Mouse (Mus musculus) heart, postnatal 0 days (tissue): ENCODE data around the gene Oxsm. TPM values are rescaled to one million over a fixed set of nuclear protein-coding genes. Genes with fewer than 3 reads are reported as not detected.

Experiments used
- ATAC-seq: fragments of 200-750 bp; cut with Nextera tagmentation; 2 replicates; pipeline ENCODE4 v1.8.0; 2017; ENCODE audit warnings: low read depth, moderate number of reproducible peaks, moderate library complexity; ENCODE audit not compliant: insufficient read depth
- DNase-seq: peaks from one replicate; pipeline ENCODE4 v3.0.0-alpha.2; 2016; ENCODE audit warnings: low spot score
- H3K27ac ChIP-seq: fragments of 300-500 bp; sonication (generic); 2 replicates; pipeline ENCODE4 v1.5.1; 2014; ENCODE audit warnings: low read depth, mild to moderate bottlenecking
- H3K27me3 ChIP-seq: fragments of 300-500 bp; sonication (generic); 2 replicates; pipeline ENCODE4 v1.6.1; 2014; ENCODE audit warnings: low read length, mixed read lengths; ENCODE audit not compliant: control insufficient read depth, insufficient read depth
- H3K36me3 ChIP-seq: fragments of 300-500 bp; sonication (generic); replicated peaks from 2 replicates; pipeline ENCODE4 v1.6.1; 2014; ENCODE audit warnings: low read length, mixed read lengths; ENCODE audit not compliant: control insufficient read depth, insufficient read depth
- H3K4me1 ChIP-seq: fragments of 300-500 bp; sonication (generic); 2 replicates; pipeline ENCODE4 v1.6.1; 2014; ENCODE audit warnings: antibody characterized with exemption; ENCODE audit not compliant: control insufficient read depth, insufficient read depth
- H3K4me2 ChIP-seq: fragments of 300-500 bp; sonication (generic); 2 replicates; pipeline ENCODE4 v1.6.1; 2014; ENCODE audit warnings: low read depth, mild to moderate bottlenecking, low read length, moderate library complexity
- H3K4me3 ChIP-seq: fragments of 300-500 bp; sonication (generic); 2 replicates; pipeline ENCODE4 v1.5.1; 2014; ENCODE audit warnings: low read depth, low read length
- H3K9ac ChIP-seq: fragments of 300-500 bp; sonication (generic); replicated peaks from 2 replicates; pipeline ENCODE4 v1.6.1; 2014; ENCODE audit warnings: low read depth, low read length, mixed read lengths
- H3K9me3 ChIP-seq: fragments of 300-500 bp; sonication (generic); replicated peaks from 2 replicates; pipeline ENCODE4 v1.6.1; 2016; ENCODE audit warnings: low read length; ENCODE audit not compliant: control insufficient read depth
- CTCF ChIP-seq: IDR thresholded peaks from 2 replicates; pipeline ENCODE4 v1.5.1; 2016; ENCODE audit warnings: antibody characterized with exemption, control low read depth, low read depth
- EP300 ChIP-seq: IDR thresholded peaks from 2 replicates; pipeline ENCODE4 v1.6.1; 2016; ENCODE audit warnings: antibody characterized with exemption, low read depth
- WGBS: fragments of 180-500 bp; shearing (Covaris S2); extraction: QIAGEN DNeasy Blood & Tissue Kit; methylation state at CpG from one replicate; pipeline ENCODE4 v1.1.7; 2014; 5-methylcytosine and 5-hydroxymethylcytosine counted together
- polyA plus RNA-seq: library from polyadenylated mRNA; unstranded; fragments of >200 nt; fragmentation: Nextera tagmentation; extraction: Ambion mirVana; gene quantifications from 2 replicates; pipeline ENCODE4 v1.2.1, GENCODE M21; 2015
- total RNA-seq: library from RNA; depleted of rRNA; stranded (reverse); fragments of >200 nt; gene quantifications from 2 replicates; pipeline ENCODE4 v1.2.3, GENCODE M21; 2014; ENCODE audit warnings: low replicate concordance

The Oxsm gene
- total and polyA plus RNA-seq, 2 experiments from 2014 or later = 3.9 to 6.2 TPM

DNA sequence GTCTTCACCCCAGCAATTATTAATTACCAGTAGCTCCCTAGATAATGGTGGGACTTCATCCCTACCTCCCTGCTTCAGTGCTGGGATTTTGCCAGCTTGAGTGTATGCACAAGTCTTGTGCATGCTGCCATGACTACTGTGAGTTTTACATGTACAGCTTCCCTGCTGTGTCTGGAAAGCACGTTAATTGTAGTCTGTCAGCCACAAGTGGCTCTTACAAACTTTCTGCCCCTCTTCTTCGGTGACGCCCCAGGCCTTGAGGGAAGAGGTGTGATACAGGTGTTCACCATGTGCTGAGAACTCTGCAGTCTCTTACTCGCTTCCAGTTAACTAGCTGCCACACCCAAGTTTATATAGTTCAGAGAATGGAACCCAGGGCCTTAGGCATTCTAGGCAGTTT, 34.4 kb upstream of the Oxsm start:
- ATAC-seq = no peak
- TF ChIP-seq CTCF (no peak), EP300 (no peak)
- H3K27me3 ChIP-seq = no peaks in the 10 kb centered on the region
- H3K4me1 ChIP-seq = no peaks in the 10 kb centered on the region
- 80% methylated on average over 4 of the region's 4 CpGs for WGBS
- peaks cover 21% of the 10 kb centered on the region for H3K36me3 ChIP-seq
- DNase-seq = no peak
- no peak overlapping the region for H3K9ac ChIP-seq
- H3K4me3 ChIP-seq = no peak overlapping the region
- H3K4me2 ChIP-seq = no peak overlapping the region
- H3K27ac ChIP-seq = no peak overlapping the region
- H3K9me3 ChIP-seq = no peaks in the 10 kb centered on the region

DNA sequence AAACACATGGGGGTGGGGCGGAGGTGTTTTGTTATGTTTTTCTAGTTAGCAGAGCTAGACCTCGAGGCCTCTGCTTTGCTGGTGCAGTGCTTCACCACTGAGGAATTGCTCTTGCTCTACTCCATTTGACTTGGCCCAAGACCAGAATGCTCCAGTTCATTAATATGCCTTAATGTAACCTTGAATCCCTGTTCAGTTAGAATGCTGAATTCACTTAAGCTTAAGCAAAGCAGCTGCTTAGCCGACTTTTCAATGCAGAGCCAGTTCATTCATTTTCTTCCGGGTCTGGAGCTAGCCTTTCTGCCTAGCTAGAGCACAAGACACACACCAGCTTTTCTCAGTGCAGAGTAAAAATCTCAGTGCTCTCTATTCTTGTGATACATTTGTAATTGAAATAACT, 29.6 kb upstream of the Oxsm start:
- H3K4me3 ChIP-seq = no peak overlapping the region
- no peak overlapping the region for H3K27ac ChIP-seq
- TF ChIP-seq CTCF = no peak
- WGBS = 77% methylated on average over 4 of the region's 4 CpGs
- no peaks in the 10 kb centered on the region for H3K9me3 ChIP-seq
- H3K36me3 ChIP-seq = peaks cover 20% of the 10 kb centered on the region
- ATAC-seq = no peak
- no peak for DNase-seq
- no peak overlapping the region for H3K4me2 ChIP-seq
- H3K4me1 ChIP-seq = no peaks in the 10 kb centered on the region
- H3K9ac ChIP-seq = no peak overlapping the region
- H3K27me3 ChIP-seq = no peaks in the 10 kb centered on the region

DNA sequence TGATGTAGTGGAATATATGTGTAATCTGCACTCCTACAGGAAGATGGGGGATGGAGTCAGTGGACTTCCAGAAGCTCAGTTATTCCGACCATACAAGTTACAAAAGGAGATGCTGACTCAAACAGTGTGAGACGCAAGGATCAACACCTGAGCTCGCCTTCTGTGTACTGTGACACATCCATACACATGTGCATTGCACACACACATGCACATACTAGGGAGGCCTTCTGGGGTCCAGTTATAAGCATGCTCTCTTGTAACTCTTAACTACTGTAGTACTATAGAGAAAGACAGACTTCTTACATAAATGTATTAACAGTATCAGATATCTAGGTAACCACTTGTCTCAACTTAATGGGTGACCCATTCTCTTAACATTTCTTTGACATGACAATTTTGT, 24.1 kb upstream of the Oxsm start:
- 66% methylated on average over 3 of the region's 3 CpGs for WGBS
- Histone ChIP-seq H3K4me1 (no peaks in the 10 kb centered on the region), H3K4me2 (no peak overlapping the region), H3K9me3 (no peaks in the 10 kb centered on the region), H3K27me3 (no peaks in the 10 kb centered on the region), H3K27ac (no peak overlapping the region), H3K9ac (no peak overlapping the region), H3K4me3 (no peak overlapping the region), H3K36me3 (peaks cover 20% of the 10 kb centered on the region)
- no peak for TF ChIP-seq EP300
- no peak for TF ChIP-seq CTCF
- DNase-seq = peak; percentile 17
- no peak for ATAC-seq

DNA sequence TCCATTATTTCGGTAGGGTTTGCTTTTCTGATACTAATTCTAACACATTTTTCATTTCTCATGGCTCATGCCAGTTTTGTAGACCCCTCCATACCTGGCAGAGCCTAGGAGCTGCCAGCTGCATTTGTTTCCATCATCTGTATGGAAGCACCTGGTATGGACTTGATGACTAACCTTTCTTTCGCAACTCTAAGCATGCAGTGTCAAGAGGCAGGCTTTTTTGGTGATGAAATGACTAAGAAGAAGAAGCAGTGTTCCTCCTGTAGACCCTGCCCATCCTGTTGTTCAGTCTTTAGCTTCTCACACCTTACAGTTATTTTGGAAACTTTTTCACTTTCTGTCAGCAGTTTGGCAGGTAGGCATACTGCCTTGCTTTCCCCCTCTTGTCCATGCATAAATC, 20.2 kb upstream of the Oxsm start:
- TF ChIP-seq CTCF = no peak
- TF ChIP-seq EP300 = no peak
- no peaks in the 10 kb centered on the region for H3K4me1 ChIP-seq
- H3K4me2 ChIP-seq = no peak overlapping the region
- H3K36me3 ChIP-seq = peaks cover 23% of the 10 kb centered on the region
- no peaks in the 10 kb centered on the region for H3K27me3 ChIP-seq
- no peak overlapping the region for H3K4me3 ChIP-seq
- 84% methylated on average over 2 of the region's 2 CpGs for WGBS
- H3K27ac ChIP-seq = no peak overlapping the region
- DNase-seq = no peak
- no peak for ATAC-seq
- H3K9ac ChIP-seq = no peak overlapping the region
- no peaks in the 10 kb centered on the region for H3K9me3 ChIP-seq

DNA sequence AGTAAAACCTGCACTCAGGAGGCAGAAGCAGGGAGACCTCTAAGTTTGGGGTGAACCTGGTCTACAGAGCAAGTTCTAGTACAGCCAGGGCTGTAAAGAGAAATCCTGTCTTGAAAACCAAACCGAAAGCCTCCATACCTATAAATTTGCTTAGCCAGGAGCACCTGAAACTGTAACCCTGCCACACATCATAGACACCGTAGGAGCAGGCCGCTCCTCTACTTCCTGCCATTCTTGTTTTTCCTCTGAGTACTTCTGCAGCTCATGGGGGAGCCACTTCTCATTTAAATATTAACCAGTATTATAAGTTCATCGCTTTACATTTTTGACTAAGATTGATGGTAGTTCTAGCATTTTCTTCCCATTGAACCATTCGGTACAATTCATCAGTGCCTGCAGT, 17.4 kb upstream of the Oxsm start:
- Histone ChIP-seq H3K27ac (no peak overlapping the region), H3K36me3 (peaks cover 20% of the 10 kb centered on the region), H3K4me1 (no peaks in the 10 kb centered on the region), H3K9ac (no peak overlapping the region), H3K27me3 (no peaks in the 10 kb centered on the region), H3K4me2 (no peak overlapping the region), H3K9me3 (no peaks in the 10 kb centered on the region), H3K4me3 (no peak overlapping the region)
- TF ChIP-seq EP300 (no peak), CTCF (no peak)
- 83% methylated on average over 5 of the region's 5 CpGs for WGBS
- DNase-seq = no peak
- ATAC-seq = no peak

DNA sequence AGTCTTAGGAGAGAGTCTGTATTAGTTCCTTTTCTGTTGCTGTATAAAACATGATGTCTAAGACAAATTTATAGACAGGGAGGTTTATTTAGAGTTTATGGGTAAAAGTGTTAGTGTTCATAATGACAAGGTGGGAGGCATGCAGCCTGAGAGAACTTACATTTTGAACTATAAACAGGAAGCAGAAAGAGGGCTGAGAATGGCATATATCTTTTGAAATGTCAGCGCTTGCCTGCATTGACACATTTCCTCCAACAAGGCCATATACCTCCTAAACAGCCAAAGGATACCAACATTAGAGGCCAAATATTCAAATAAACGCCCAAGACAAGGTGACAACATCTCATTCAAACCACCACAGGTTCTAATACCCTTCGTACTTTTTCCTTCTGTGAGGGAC, 12.3 kb upstream of the Oxsm start:
- no peak overlapping the region for H3K4me2 ChIP-seq
- WGBS = 87% methylated on average over 3 of the region's 3 CpGs
- H3K9me3 ChIP-seq = no peaks in the 10 kb centered on the region
- H3K4me3 ChIP-seq = no peak overlapping the region
- ATAC-seq (no peak), DNase-seq (no peak)
- H3K27ac ChIP-seq = no peak overlapping the region
- H3K9ac ChIP-seq = no peak overlapping the region
- peaks cover 36% of the 10 kb centered on the region for H3K36me3 ChIP-seq
- no peak for TF ChIP-seq EP300
- no peak for TF ChIP-seq CTCF
- no peaks in the 10 kb centered on the region for H3K27me3 ChIP-seq
- H3K4me1 ChIP-seq = no peaks in the 10 kb centered on the region
